In genomic region chr19:31199583-31199982, GRCm38 (mm10) we compare ENCODE assay signal across 19 mouse cellular contexts.
DNase-seq lines count a peak whose midpoint lies in the region; ATAC-seq lines count a peak whose summit lies in the region.
"Had no signal": no experiment of that assay in that cellular context is flagged by ENCODE, and none has a peak within 500 bp of the region (broad histone marks: within the 10 kb centered on the region; RNA-seq: fewer than 3 reads in every experiment).

No protein-coding gene starts in this region.

- no peaks in the 10 kb centered on the region for H3K27me3 ChIP-seq in midbrain, embryonic 10.5 days (ENCODE audit: low read depth, poor library complexity, severe bottlenecking)
- no peaks in the 10 kb centered on the region for H3K27me3 ChIP-seq in midbrain, embryonic 13.5 days
- no peaks in the 10 kb centered on the region for H3K27me3 ChIP-seq in stomach, embryonic 16.5 days (ENCODE audit: control insufficient read depth, insufficient read depth, low read length)
- H3K27me3 ChIP-seq: liver, embryonic 15.5 days had no signal

- 58% methylated on average over 5 of the region's 5 CpGs for WGBS in midbrain, embryonic 10.5 days
- 42% methylated on average over 5 of the region's 5 CpGs for WGBS in midbrain, embryonic 13.5 days
- 29% methylated on average over 5 of the region's 5 CpGs for WGBS in stomach, embryonic 16.5 days

- H3K4me1 ChIP-seq in midbrain, embryonic 10.5 days: peaks cover 26% of the 10 kb centered on the region
- H3K4me1 ChIP-seq in midbrain, embryonic 13.5 days (replicated peaks): peaks cover 18% of the 10 kb centered on the region
- H3K4me1 ChIP-seq in stomach, embryonic 16.5 days (ENCODE audit: control insufficient read depth, insufficient read depth, low read length): no peaks in the 10 kb centered on the region
- H3K4me1 ChIP-seq: liver, embryonic 15.5 days had no signal

- no peaks in the 10 kb centered on the region for H3K9me3 ChIP-seq in midbrain, embryonic 10.5 days (replicated peaks)
- no peaks in the 10 kb centered on the region for H3K9me3 ChIP-seq in midbrain, embryonic 13.5 days
- no peaks in the 10 kb centered on the region for H3K9me3 ChIP-seq in stomach, embryonic 16.5 days (replicated peaks; ENCODE audit: control insufficient read depth, low read length)
- H3K9me3 ChIP-seq: G1E; limb, embryonic 10.5 days; liver, embryonic 15.5 days had no signal

- H3K36me3 ChIP-seq in midbrain, embryonic 10.5 days: no peaks in the 10 kb centered on the region
- no peaks in the 10 kb centered on the region for H3K36me3 ChIP-seq in midbrain, embryonic 13.5 days
- H3K36me3 ChIP-seq in stomach, embryonic 16.5 days (ENCODE audit: control insufficient read depth, insufficient read depth, low read length): no peaks in the 10 kb centered on the region
- H3K36me3 ChIP-seq: G1E; limb, embryonic 10.5 days; liver, embryonic 15.5 days had no signal

- H3K9ac ChIP-seq in midbrain, embryonic 13.5 days (replicated peaks): no peak overlapping the region
- no peak overlapping the region for H3K9ac ChIP-seq in stomach, embryonic 16.5 days (ENCODE audit: low read length)
- H3K9ac ChIP-seq: liver, embryonic 15.5 days had no signal

- no peak overlapping the region for H3K4me2 ChIP-seq in midbrain, embryonic 13.5 days (replicated peaks)
- H3K4me2 ChIP-seq in stomach, embryonic 16.5 days (ENCODE audit: low read depth, low read length): 0 out of 2 replicates have a peak overlapping the region, but pooled peaks have one; percentile 16
- H3K4me2 ChIP-seq: liver, embryonic 15.5 days had no signal

- 0 out of 2 replicates have a peak overlapping the region, but pooled peaks have one; percentile 39 for H3K27ac ChIP-seq in midbrain, embryonic 10.5 days (replicated peaks)
- H3K27ac ChIP-seq in midbrain, embryonic 13.5 days: no peak overlapping the region
- no peak overlapping the region for H3K27ac ChIP-seq in stomach, embryonic 16.5 days (ENCODE audit: low read length)
- H3K27ac ChIP-seq: limb, embryonic 10.5 days; liver, embryonic 15.5 days had no signal

- DNase-seq in frontal cortex, postnatal 14 days (ENCODE audit: low spot score in 2 of 2): no peak
- DNase-seq in midbrain, embryonic 10.5 days (ENCODE audit: low spot score): no peak
- no peak for DNase-seq in urinary bladder, adult 18-20 months (ENCODE audit: low spot score in 2 of 2)
- no peak for DNase-seq in adrenal gland, postnatal 25 days
- DNase-seq: adrenal gland, postnatal 14 days; cerebellum, postnatal 36 days; gastrocnemius, postnatal 14 days; kidney, adult 11 months; kidney, postnatal 4 days; layer of hippocampus, postnatal 36 days; spleen, adult 18-20 months had no signal

- no peak overlapping the region for H3K4me3 ChIP-seq in midbrain, embryonic 10.5 days
- H3K4me3 ChIP-seq in midbrain, embryonic 13.5 days (replicated peaks): no peak overlapping the region
- H3K4me3 ChIP-seq in stomach, embryonic 16.5 days (replicated peaks; ENCODE audit: low read length): no peak overlapping the region
- H3K4me3 ChIP-seq: limb, embryonic 10.5 days; liver, embryonic 15.5 days had no signal

- ATAC-seq in frontal cortex, adult (ENCODE audit: low TSS enrichment): 0 out of 2 replicates have a peak, but pooled peaks have one; percentile 41
- no peak for ATAC-seq in midbrain, embryonic 13.5 days
- ATAC-seq in hematopoietic stem cell, adult 5-6 weeks (replicated peaks in 1 of 2; ENCODE audit: insufficient read depth in 1 of 2, low FRiP score in 2 of 2, low TSS enrichment in 1 of 2, low read depth in 1 of 2, poor library complexity in 2 of 2, severe bottlenecking in 2 of 2): peak; percentile 22 to 60; a peak in 1 of 4 replicates
- no peak for ATAC-seq in stomach, embryonic 16.5 days (ENCODE audit: insufficient read depth, low FRiP score)
- ATAC-seq: forebrain, embryonic 16.5 days had no signal

Comparison
In these comparisons a context has a peak if more than half of its experiments do, and no peak if none do; other contexts are left out.
1. ATAC-seq: peak in frontal cortex, adult (single experiment) and hematopoietic stem cell, adult 5-6 weeks (2 of 2); none in midbrain, embryonic 13.5 days (single experiment) and stomach, embryonic 16.5 days (single experiment).